Mouse (Mus musculus) liver, embryonic 15.5 days (tissue): ENCODE data around the gene Gm20388. TPM values are rescaled to one million over a fixed set of nuclear protein-coding genes. Genes with fewer than 3 reads are reported as not detected.
"Not testable (repeated sequence)": the region's sequence is repeated elsewhere in the genome, so short reads cannot be mapped to it uniquely, and the experiment has no call there.

Source experiments
- ATAC-seq: fragments of 200-750 bp; cut with Nextera tagmentation; 2 replicates; pipeline ENCODE4 v1.8.0; 2017; ENCODE audit warnings: moderate number of reproducible peaks, mild to moderate bottlenecking, moderate library complexity; ENCODE audit not compliant: insufficient read depth
- H3K27ac ChIP-seq: fragments of 300-500 bp; sonication (generic); replicated peaks from 2 replicates; pipeline ENCODE4 v1.5.1; 2015; ENCODE audit warnings: mild to moderate bottlenecking, inconsistent platforms
- H3K27me3 ChIP-seq: fragments of 300-500 bp; sonication (generic); 2 replicates; pipeline ENCODE4 v1.6.1; 2015; ENCODE audit warnings: mild to moderate bottlenecking, inconsistent platforms
- H3K36me3 ChIP-seq: fragments of 300-500 bp; sonication (generic); replicated peaks from 2 replicates; pipeline ENCODE4 v1.6.1; 2015; ENCODE audit warnings: moderate library complexity, mild to moderate bottlenecking, inconsistent platforms
- H3K4me1 ChIP-seq: fragments of 300-500 bp; sonication (generic); replicated peaks from 2 replicates; pipeline ENCODE4 v1.6.1; 2015; ENCODE audit warnings: inconsistent platforms
- H3K4me2 ChIP-seq: fragments of 300-500 bp; sonication (generic); 2 replicates; pipeline ENCODE4 v1.6.1; 2015; ENCODE audit warnings: moderate library complexity, mild to moderate bottlenecking, inconsistent platforms
- H3K4me3 ChIP-seq: fragments of 300-500 bp; sonication (generic); replicated peaks from 2 replicates; pipeline ENCODE4 v1.5.1; 2015; ENCODE audit warnings: mild to moderate bottlenecking, inconsistent platforms
- H3K9ac ChIP-seq: fragments of 300-500 bp; sonication (generic); 2 replicates; pipeline ENCODE4 v1.6.1; 2015; ENCODE audit warnings: moderate library complexity, mild to moderate bottlenecking, inconsistent platforms
- H3K9me3 ChIP-seq: fragments of 300-500 bp; sonication (generic); replicated peaks from 2 replicates; pipeline ENCODE4 v1.6.1; 2016; ENCODE audit warnings: inconsistent platforms
- WGBS: fragments of 180-500 bp; shearing (Covaris S2); methylation state at CpG from one replicate; pipeline ENCODE4 v1.1.7; 2015; ENCODE audit warnings: mixed read lengths; ENCODE audit not compliant: insufficient replicate concordance; 5-methylcytosine and 5-hydroxymethylcytosine counted together
- polyA plus RNA-seq: library from polyadenylated mRNA; unstranded; fragments of >200 nt; fragmentation: Nextera tagmentation; extraction: Ambion mirVana; gene quantifications from 2 replicates; pipeline ENCODE4 v1.2.1, GENCODE M21; 2015

Gm20388 gene
- polyA plus RNA-seq, 1 experiment from 2014 or later = not detected

DNA sequence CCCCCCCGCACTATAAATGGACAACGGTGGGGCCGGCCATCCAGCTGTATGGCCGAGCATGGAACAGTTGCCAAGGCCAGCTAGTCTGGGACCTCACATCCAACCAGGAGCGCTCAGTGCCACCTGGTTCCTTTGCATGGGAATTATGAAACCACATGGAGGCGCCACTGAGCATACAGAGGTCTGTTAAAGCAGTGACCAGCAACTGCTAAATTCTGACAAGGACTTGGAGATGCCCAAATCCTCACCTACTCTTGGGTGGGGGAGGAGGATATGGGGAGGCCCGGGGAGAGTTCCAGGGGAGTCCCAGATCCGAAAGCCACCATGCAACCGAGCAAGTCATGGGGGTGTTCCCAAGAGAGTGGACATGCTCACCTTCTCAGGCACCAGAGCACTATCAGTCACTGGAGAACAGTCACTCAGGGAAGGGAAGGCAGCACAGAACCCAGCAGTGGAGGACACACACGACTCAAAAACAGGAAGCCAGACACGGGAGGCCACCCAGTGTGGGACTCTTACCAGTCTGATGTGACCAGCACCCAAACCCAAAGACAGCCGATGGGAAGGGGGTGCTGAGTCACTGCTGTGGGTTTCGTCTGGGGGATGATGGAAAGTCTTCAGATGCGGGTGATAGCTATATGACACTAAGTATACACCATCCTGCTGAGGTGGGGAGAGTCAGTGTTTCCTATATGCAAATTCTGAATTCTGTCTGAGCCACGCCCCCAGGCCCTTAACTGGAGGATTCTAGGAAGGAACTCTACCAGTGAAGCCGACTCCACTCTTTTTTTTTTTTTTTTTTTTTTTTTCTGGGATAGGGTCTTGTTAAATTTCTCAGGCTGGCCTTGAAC lies 422.0 kb downstream of the Gm20388 start:
- Histone ChIP-seq H3K4me2 (peak overlapping the region; percentile 18; the same call in 1 of the 2 replicates), H3K9ac (no peak overlapping the region), H3K36me3 (no peaks in the 10 kb centered on the region), H3K4me3 (no peak overlapping the region), H3K27me3 (peaks cover 17% of the 10 kb centered on the region; the same call in 1 of the 2 replicates), H3K27ac (no peak overlapping the region), H3K9me3 (no peaks in the 10 kb centered on the region), H3K4me1 (peaks cover 68% of the 10 kb centered on the region)
- ATAC-seq = no peak
- WGBS = 22% methylated on average over 16 of the region's 16 CpGs

DNA sequence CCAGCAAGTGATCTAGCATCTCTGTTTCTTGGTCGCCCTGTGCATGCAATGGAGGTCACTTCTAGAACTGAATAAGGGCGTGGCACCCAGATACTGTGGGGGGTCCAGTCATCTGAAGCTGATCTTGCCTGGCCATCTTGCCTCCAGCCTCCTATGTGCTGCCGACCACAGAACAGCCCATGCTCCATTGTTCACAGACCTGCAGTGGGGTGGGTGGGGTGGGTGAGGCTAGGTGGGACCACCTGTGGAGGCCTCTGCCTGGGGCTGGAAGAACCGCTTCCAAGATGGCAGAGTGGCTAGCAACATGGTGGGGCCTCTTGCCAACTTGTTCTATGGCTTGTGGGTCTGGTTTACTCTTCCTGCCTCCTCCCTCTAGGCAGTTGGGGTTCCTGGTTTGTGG lies 423.0 kb downstream of the Gm20388 start:
- 44% methylated on average over 4 of the region's 4 CpGs for WGBS
- Histone ChIP-seq H3K4me1 (peaks cover 58% of the 10 kb centered on the region), H3K27ac (no peak overlapping the region), H3K27me3 (peaks cover 17% of the 10 kb centered on the region; the same call in 1 of the 2 replicates), H3K9ac (no peak overlapping the region), H3K36me3 (no peaks in the 10 kb centered on the region), H3K9me3 (no peaks in the 10 kb centered on the region), H3K4me3 (no peak overlapping the region), H3K4me2 (no peak overlapping the region)
- ATAC-seq = no peak

DNA sequence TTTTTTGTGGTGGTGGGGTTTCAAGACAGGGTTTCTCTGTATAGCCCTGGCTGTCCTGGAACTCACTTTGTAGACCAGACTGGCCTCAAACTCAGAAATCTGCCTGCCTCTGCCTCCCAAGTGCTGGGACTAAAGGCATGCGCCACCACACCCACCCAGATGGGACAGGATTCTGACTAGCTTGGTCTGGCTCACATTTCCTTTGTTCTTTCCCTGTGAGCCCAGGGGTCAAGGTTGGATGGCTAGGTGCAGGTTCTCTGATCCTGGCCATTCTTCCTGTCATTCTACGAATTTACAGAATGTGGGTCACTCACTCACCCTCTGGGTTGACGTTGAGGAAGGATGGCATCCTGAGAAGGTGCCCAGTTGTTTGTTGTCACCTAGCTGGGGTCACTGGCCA lies 423.6 kb downstream of the Gm20388 start:
- H3K9ac ChIP-seq, H3K4me3 ChIP-seq, H3K36me3 ChIP-seq, H3K4me2 ChIP-seq, ATAC-seq, H3K9me3 ChIP-seq: not testable (repeated sequence)
- peaks cover 15% of the 10 kb centered on the region; the same call in 1 of the 2 replicates for H3K27me3 ChIP-seq
- 45% methylated on average over 3 of the region's 3 CpGs for WGBS
- 0 out of 2 replicates have a peak overlapping the region, but pooled peaks have one; percentile 29 for H3K27ac ChIP-seq
- peaks cover 52% of the 10 kb centered on the region for H3K4me1 ChIP-seq

DNA sequence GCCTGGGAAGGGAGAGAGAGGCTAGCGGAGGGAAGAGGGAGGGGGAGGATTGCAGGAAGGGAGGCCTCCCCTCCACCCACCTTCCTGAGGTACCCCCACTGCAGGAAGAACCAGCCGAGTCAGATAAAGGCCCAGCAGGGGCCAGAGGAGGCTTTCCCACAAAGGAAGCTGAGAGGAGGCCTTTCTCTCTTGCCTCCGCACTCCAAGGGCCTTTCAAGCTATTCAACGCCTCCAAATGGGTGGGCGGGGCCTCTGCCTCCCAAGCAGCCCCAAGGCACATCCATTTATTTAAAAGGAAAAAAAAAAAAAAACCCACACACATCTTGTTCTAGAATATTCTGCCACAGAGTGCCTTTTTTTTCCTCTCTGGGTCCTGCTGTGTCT lies 424.2 kb downstream of the Gm20388 start:
- Histone ChIP-seq H3K9me3 (no peaks in the 10 kb centered on the region), H3K36me3 (no peaks in the 10 kb centered on the region), H3K4me2 (peak overlapping the region; percentile 62; the same call in 1 of the 2 replicates), H3K27ac (0 out of 2 replicates have a peak overlapping the region, but pooled peaks have one; percentile 29), H3K27me3 (0 out of 2 replicates have a peak, but pooled peaks cover 11% of the 10 kb centered on the region), H3K9ac (no peak overlapping the region), H3K4me1 (peaks cover 52% of the 10 kb centered on the region), H3K4me3 (peak overlapping the region; percentile 29; the same call in 1 of the 2 replicates)
- no peak; the same call in 1 of the 2 replicates for ATAC-seq
- WGBS = 10% methylated on average over 5 of the region's 5 CpGs

DNA sequence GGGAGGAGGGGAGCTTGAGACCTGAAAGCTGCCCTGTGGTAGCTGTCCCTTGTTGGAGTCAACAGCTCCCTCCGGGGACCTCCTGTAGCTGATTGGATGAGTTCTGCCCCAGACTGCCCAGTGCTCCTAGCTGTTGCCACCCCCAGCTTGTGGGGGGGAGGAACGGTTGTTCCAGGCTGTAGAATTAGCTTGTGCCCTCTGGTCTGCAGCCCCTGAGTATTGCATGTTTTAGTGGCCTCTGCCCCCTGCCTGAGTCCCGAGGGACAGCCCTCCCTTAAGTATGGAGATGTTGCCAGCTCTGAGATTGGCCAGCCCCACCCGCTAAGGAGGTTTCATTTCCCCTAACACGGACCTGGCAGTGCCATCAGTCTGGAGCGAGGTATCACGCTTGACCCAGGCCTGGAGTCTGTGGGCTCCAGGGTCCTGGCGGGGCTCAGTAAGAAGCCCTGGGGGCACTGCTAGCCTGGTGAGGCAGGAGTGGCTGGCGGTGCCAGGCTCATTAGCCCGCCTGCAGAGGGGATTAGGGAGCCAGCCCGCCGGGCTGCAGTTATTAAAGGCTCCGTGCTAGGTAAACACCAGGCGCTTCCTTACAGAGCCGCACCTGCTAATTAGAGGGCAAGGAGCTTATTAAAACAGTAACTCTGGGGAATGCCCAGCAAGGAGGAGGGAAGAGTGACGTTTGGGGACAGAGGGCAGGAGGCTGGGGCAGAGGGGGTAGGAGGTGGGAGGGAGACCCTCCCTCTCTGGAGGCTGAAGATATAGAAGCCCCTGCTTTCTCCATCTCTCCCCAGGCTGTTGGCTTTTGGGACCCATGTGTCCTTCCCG lies 424.8 kb downstream of the Gm20388 start:
- Histone ChIP-seq H3K27me3 (0 out of 2 replicates have a peak, but pooled peaks cover 11% of the 10 kb centered on the region), H3K36me3 (no peaks in the 10 kb centered on the region), H3K4me3 (peak overlapping the region; percentile 29), H3K27ac (peak overlapping the region; percentile 29; the same call in 1 of the 2 replicates), H3K4me2 (peak overlapping the region; percentile 62), H3K9me3 (no peaks in the 10 kb centered on the region), H3K9ac (peak overlapping the region; percentile 53), H3K4me1 (peaks cover 52% of the 10 kb centered on the region)
- 5% methylated on average over 17 of the region's 17 CpGs for WGBS
- no peak for ATAC-seq

DNA sequence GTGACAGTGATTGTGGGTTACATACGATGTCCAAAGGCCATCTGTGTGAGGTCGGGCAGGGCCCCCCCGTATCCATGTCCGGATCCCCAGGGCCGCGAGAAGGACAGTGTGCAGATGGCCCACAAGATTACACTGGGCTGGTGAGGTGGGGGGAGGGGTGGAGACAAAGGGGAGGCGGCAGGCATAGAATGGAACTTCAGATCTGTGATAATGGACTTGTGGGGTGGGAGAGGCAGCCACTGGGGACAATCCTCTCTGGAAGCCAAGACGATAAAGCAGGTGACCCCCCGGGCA lies 425.4 kb downstream of the Gm20388 start:
- H3K4me2 ChIP-seq = peak overlapping the region; percentile 62
- H3K9ac ChIP-seq = no peak overlapping the region
- under 1% methylated on average over 9 of the region's 9 CpGs for WGBS
- no peaks in the 10 kb centered on the region for H3K9me3 ChIP-seq
- no peak overlapping the region; the same call in 1 of the 2 replicates for H3K27ac ChIP-seq
- ATAC-seq = peak; percentile 32; the same call in 1 of the 2 replicates
- peak overlapping the region; percentile 29 for H3K4me3 ChIP-seq
- no peaks in the 10 kb centered on the region for H3K36me3 ChIP-seq
- peaks cover 52% of the 10 kb centered on the region for H3K4me1 ChIP-seq
- 0 out of 2 replicates have a peak, but pooled peaks cover 9% of the 10 kb centered on the region for H3K27me3 ChIP-seq

DNA sequence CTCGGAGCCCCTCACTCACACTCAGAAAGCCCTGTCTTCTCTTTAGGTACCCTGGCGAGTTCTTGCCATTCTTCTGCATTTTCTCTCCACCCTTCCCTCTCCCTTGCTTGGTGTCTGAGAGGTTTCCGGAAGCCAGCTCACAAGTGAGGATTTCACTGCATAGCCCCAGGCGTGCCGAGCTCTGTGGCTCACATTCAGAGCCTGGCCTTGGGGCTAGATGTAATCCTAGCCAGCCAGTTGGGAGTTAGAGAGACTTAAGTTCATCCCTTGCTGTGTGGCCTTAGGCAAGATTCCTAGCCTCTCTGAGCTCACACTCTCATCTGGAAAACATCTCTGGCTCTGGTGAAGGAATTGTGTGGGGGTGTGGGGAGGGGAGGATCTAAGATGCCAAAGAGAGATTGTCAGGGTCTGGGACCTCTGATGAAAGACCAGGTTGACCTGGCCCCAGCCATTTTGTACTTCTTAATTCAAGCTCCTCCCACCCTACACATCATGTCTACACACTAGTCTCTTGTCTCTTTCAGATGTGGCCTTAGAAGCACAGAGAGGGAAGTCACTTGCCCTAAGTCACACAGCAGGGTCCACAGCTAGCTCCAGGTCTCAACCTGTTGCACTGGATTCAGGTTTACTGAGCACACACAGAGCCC lies 426.4 kb downstream of the Gm20388 start:
- no peak overlapping the region for H3K9ac ChIP-seq
- no peaks in the 10 kb centered on the region for H3K36me3 ChIP-seq
- no peaks in the 10 kb centered on the region for H3K9me3 ChIP-seq
- H3K4me3 ChIP-seq = no peak overlapping the region
- H3K4me2 ChIP-seq = 0 out of 2 replicates have a peak overlapping the region, but pooled peaks have one; percentile 62
- WGBS = 24% methylated on average over 5 of the region's 5 CpGs
- no peak for ATAC-seq
- H3K4me1 ChIP-seq = peaks cover 46% of the 10 kb centered on the region
- H3K27ac ChIP-seq = no peak overlapping the region
- H3K27me3 ChIP-seq = 0 out of 2 replicates have a peak, but pooled peaks cover 6% of the 10 kb centered on the region

DNA sequence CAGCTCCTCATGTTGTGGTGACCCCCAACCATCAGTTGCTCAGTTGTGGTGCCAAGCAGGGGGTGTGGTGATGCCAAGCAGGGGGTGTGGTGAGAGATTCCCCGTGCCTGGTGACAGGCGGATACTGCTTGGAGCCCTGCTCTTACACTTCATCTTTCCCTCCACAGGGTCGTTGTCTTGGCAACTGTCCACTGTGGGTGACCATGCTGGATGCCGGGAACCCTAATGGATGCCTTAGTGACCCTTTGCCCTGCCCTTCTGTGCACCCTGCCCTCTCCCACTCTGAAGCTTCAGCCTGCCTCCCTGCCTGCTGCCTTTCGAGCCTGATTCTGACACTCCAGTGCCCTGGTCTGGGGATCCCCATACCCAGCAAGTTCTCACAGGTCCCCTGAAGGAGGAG lies 427.0 kb downstream of the Gm20388 start:
- no peak overlapping the region for H3K4me3 ChIP-seq
- 0 out of 2 replicates have a peak, but pooled peaks cover 6% of the 10 kb centered on the region for H3K27me3 ChIP-seq
- no peak overlapping the region for H3K27ac ChIP-seq
- H3K9me3 ChIP-seq = no peaks in the 10 kb centered on the region
- H3K36me3 ChIP-seq = no peaks in the 10 kb centered on the region
- no peak overlapping the region for H3K9ac ChIP-seq
- H3K4me2 ChIP-seq = no peak overlapping the region
- WGBS = 72% methylated on average over 5 of the region's 5 CpGs
- ATAC-seq = no peak
- peaks cover 45% of the 10 kb centered on the region for H3K4me1 ChIP-seq

DNA sequence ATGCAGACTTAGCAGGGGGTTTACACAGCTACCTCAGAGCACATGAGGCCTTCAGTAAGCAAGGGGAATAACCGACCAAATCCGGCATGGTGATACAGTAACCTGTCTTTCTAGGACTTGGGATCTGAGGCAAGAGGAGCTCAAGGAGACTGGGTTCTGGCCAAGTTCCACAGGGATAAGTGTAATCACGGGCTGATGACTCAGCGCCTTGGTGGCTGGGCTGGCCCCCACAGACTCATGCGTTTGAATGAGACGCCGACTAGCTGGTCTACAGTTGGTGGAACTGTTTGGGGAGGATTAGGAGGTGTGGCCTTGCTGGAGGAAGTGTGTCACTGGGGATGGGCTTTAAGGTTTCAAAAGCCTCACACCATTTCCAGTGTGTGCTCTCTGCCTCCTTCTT lies 428.0 kb downstream of the Gm20388 start:
- H3K27ac ChIP-seq = no peak overlapping the region
- no peak overlapping the region for H3K9ac ChIP-seq
- no peak overlapping the region for H3K4me2 ChIP-seq
- H3K4me3 ChIP-seq = no peak overlapping the region
- H3K9me3 ChIP-seq = no peaks in the 10 kb centered on the region
- peaks cover 49% of the 10 kb centered on the region for H3K4me1 ChIP-seq
- WGBS = 78% methylated on average over 7 of the region's 7 CpGs
- no peaks in the 10 kb centered on the region for H3K36me3 ChIP-seq
- no peak for ATAC-seq
- 0 out of 2 replicates have a peak, but pooled peaks cover 6% of the 10 kb centered on the region for H3K27me3 ChIP-seq

DNA sequence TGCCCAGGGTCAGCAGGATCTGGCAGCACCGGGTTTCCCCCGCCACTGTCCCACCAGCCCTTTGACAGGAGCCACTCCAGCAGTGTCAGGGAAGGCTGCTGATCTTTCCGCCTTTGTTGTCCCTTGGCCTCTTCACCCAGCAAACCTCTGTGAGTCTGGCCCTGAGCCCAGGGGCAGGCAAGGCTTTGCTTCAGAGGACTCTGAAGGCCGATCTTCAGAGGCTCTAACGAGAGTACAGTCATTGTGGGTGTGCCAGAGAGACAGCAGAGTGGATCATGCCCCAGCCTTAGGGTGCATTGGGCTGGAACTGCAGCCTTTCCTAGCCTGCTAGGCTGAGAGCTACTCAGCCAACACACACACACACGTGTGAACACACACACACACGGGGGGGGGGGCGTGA lies 429.1 kb downstream of the Gm20388 start:
- Histone ChIP-seq H3K36me3 (no peaks in the 10 kb centered on the region), H3K4me2 (no peak overlapping the region), H3K9ac (no peak overlapping the region), H3K9me3 (no peaks in the 10 kb centered on the region), H3K27me3 (0 out of 2 replicates have a peak, but pooled peaks cover 2% of the 10 kb centered on the region), H3K4me1 (peaks cover 54% of the 10 kb centered on the region), H3K27ac (no peak overlapping the region), H3K4me3 (no peak overlapping the region)
- WGBS = 51% methylated on average over 8 of the region's 8 CpGs
- no peak for ATAC-seq
